Mouse (Mus musculus): ENCODE data around the gene Amfr. TPM values are rescaled to one million over a fixed set of nuclear protein-coding genes. Genes with fewer than 3 reads are reported as not detected.

The Amfr gene
- 65.2 TPM for polyA plus RNA-seq (2014; fragmentation: Illumina TruSeq; extraction: RNeasy Lipid Tissue Mini Kit (QIAGEN cat#74804); ENCODE audit: low replicate concordance)

GRCm38 (mm10) chr8:94012013-94012951, at the start of gene Amfr:
TSS of gene Amfr (minus strand) at chr8:94012842.

GRCm38 (mm10) chr8:94036944-94037524, 24.4 kb upstream of the Amfr start, which contains the start of the genes Nudt21 and Ogfod1:
TSS of gene Nudt21 (minus strand) at chr8:94037031.
TSS of gene Ogfod1 (plus strand) at chr8:94037198.

Other genes with a start within 250 kb of the Amfr start
- gene Gnao1, start 202.9 kb downstream of the Amfr start, polyA plus RNA-seq (2014; fragmentation: Illumina TruSeq; extraction: RNeasy Lipid Tissue Mini Kit (QIAGEN cat#74804); ENCODE audit: low replicate concordance) = 13.3 TPM
- gene Nudt21, start 24.2 kb upstream of the Amfr start, polyA plus RNA-seq (2014; fragmentation: Illumina TruSeq; extraction: RNeasy Lipid Tissue Mini Kit (QIAGEN cat#74804); ENCODE audit: low replicate concordance) = 89.8 TPM
- 17.6 TPM for gene Ogfod1, start 24.4 kb upstream of the Amfr start, polyA plus RNA-seq (2014; fragmentation: Illumina TruSeq; extraction: RNeasy Lipid Tissue Mini Kit (QIAGEN cat#74804); ENCODE audit: low replicate concordance)
- 1.9 TPM for gene Bbs2, start 86.1 kb upstream of the Amfr start, polyA plus RNA-seq (2014; fragmentation: Illumina TruSeq; extraction: RNeasy Lipid Tissue Mini Kit (QIAGEN cat#74804); ENCODE audit: low replicate concordance)
- gene Mt4, start 124.4 kb upstream of the Amfr start, polyA plus RNA-seq (2014; fragmentation: Illumina TruSeq; extraction: RNeasy Lipid Tissue Mini Kit (QIAGEN cat#74804); ENCODE audit: low replicate concordance) = not detected
- gene Mt3, start 139.8 kb upstream of the Amfr start, polyA plus RNA-seq (2014; fragmentation: Illumina TruSeq; extraction: RNeasy Lipid Tissue Mini Kit (QIAGEN cat#74804); ENCODE audit: low replicate concordance) = not detected
- 6.7 TPM for gene Mt2, start 159.8 kb upstream of the Amfr start, polyA plus RNA-seq (2014; fragmentation: Illumina TruSeq; extraction: RNeasy Lipid Tissue Mini Kit (QIAGEN cat#74804); ENCODE audit: low replicate concordance)
- 2.2 TPM for gene Mt1, start 166.2 kb upstream of the Amfr start, polyA plus RNA-seq (2014; fragmentation: Illumina TruSeq; extraction: RNeasy Lipid Tissue Mini Kit (QIAGEN cat#74804); ENCODE audit: low replicate concordance)
- 6.1 TPM for gene Nup93, start 201.7 kb upstream of the Amfr start, polyA plus RNA-seq (2014; fragmentation: Illumina TruSeq; extraction: RNeasy Lipid Tissue Mini Kit (QIAGEN cat#74804); ENCODE audit: low replicate concordance)

Data from small intestine, adult 10 weeks (tissue).